In the genomic region with DNA sequence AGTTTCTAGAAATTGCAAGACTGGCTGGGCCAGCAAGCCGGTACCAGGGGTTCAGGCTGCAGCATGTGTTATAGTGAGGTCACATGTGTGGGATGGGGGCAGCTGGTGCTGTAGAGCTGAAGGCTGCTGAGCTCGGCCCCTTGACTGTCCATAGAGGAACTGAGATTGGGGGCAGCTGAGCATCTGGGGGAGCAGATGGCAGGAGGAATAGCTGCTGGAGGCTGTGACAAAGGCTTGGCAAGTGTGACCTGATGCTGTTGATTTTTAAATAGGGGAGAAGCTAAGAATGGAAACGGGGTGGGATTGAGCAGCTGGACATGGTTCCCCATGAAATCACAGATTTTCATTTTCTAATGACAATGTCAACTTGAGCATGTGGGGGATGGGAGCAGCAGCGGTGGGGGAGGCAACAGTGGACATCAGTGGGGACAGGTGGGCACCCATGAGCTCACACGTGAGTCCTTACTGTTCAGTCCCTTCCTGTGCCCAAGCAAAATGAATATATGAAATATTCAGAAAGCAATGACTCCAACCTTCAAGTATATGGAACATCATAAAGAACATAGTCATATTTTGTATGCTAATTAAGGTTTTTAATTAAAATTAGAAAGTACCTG, we compare ENCODE assay signal across 11 mouse cellular contexts.
A peak's percentile ranks its signal among the peaks of the same experiment; 100 is the strongest.
DNase-seq lines count a peak whose midpoint lies in the region; ATAC-seq lines count a peak whose summit lies in the region.
"Had no signal": no experiment of that assay in that cellular context is flagged by ENCODE, and none has a peak within 500 bp of the region (broad histone marks: within the 10 kb centered on the region; RNA-seq: fewer than 3 reads in every experiment).

No protein-coding gene starts in this region.

- no peak for DNase-seq in forebrain, embryonic 10.5 days (ENCODE audit: extremely low spot score, low spot score)
- DNase-seq in brain, adult 2 months (ENCODE audit: low read depth, low spot score), result peak; percentile 78
- peak; percentile 59 for DNase-seq in hindbrain, embryonic 11.5 days (ENCODE audit: low spot score)
- DNase-seq in urinary bladder, postnatal 10 days (ENCODE audit: low spot score), result no peak
- DNase-seq in MN1 (ENCODE audit: low spot score), result no peak
- DNase-seq: gastrocnemius, postnatal 36 days; heart, postnatal 14 days had no signal

- H3K27ac ChIP-seq in forebrain, embryonic 12.5 days, result 0 out of 2 replicates have a peak overlapping the region, but pooled peaks have one; percentile 38
- no peak overlapping the region for H3K27ac ChIP-seq in forebrain, embryonic 10.5 days
- peak overlapping the region; percentile 51; the same call in 1 of the 2 replicates for H3K27ac ChIP-seq in hindbrain, embryonic 11.5 days (ENCODE audit: low read depth, low read length)
- no peak overlapping the region for H3K27ac ChIP-seq in limb, embryonic 12.5 days

- H3K9me3 ChIP-seq in forebrain, embryonic 12.5 days, result no peaks in the 10 kb centered on the region
- 0 out of 2 replicates have a peak, but pooled peaks cover 4% of the 10 kb centered on the region for H3K9me3 ChIP-seq in forebrain, embryonic 10.5 days
- H3K9me3 ChIP-seq in hindbrain, embryonic 11.5 days (ENCODE audit: control insufficient read depth, low read length), result no peaks in the 10 kb centered on the region
- no peaks in the 10 kb centered on the region for H3K9me3 ChIP-seq in limb, embryonic 12.5 days

- H3K4me1 ChIP-seq in forebrain, embryonic 12.5 days, result peaks cover 10% of the 10 kb centered on the region; the same call in 1 of the 2 replicates
- no peaks in the 10 kb centered on the region for H3K4me1 ChIP-seq in forebrain, embryonic 10.5 days
- H3K4me1 ChIP-seq in hindbrain, embryonic 11.5 days (replicated peaks; ENCODE audit: control insufficient read depth, insufficient read depth, low read length), result no peaks in the 10 kb centered on the region
- no peaks in the 10 kb centered on the region for H3K4me1 ChIP-seq in limb, embryonic 12.5 days (replicated peaks)

- H3K9ac ChIP-seq in forebrain, embryonic 12.5 days, result no peak overlapping the region
- no peak overlapping the region for H3K9ac ChIP-seq in hindbrain, embryonic 11.5 days (ENCODE audit: low read depth, low read length)
- 0 out of 2 replicates have a peak overlapping the region, but pooled peaks have one; percentile 12 for H3K9ac ChIP-seq in limb, embryonic 12.5 days (replicated peaks)

- H3K4me2 ChIP-seq in forebrain, embryonic 12.5 days, result no peak overlapping the region
- no peak overlapping the region for H3K4me2 ChIP-seq in hindbrain, embryonic 11.5 days (replicated peaks; ENCODE audit: low read depth, low read length)
- H3K4me2 ChIP-seq in limb, embryonic 12.5 days, result no peak overlapping the region
- H3K4me2 ChIP-seq: liver, embryonic 11.5 days had no signal

- no peak overlapping the region for H3K4me3 ChIP-seq in forebrain, embryonic 12.5 days (replicated peaks)
- H3K4me3 ChIP-seq in forebrain, embryonic 10.5 days, result no peak overlapping the region
- H3K4me3 ChIP-seq in hindbrain, embryonic 11.5 days (ENCODE audit: low read depth, low read length), result no peak overlapping the region
- H3K4me3 ChIP-seq in limb, embryonic 12.5 days (replicated peaks), result no peak overlapping the region

- no peaks in the 10 kb centered on the region for H3K36me3 ChIP-seq in forebrain, embryonic 12.5 days (replicated peaks)
- H3K36me3 ChIP-seq in forebrain, embryonic 10.5 days (replicated peaks), result no peaks in the 10 kb centered on the region
- no peaks in the 10 kb centered on the region for H3K36me3 ChIP-seq in hindbrain, embryonic 11.5 days (ENCODE audit: control insufficient read depth, insufficient read depth, low read length)
- H3K36me3 ChIP-seq in limb, embryonic 12.5 days, result no peaks in the 10 kb centered on the region

- peak; percentile 36; the same call in 1 of the 2 replicates for ATAC-seq in forebrain, embryonic 12.5 days (ENCODE audit: low FRiP score)
- peak; percentile 77 for ATAC-seq in hindbrain, embryonic 11.5 days (ENCODE audit: low FRiP score)
- ATAC-seq in limb, embryonic 12.5 days (ENCODE audit: insufficient number of reproducible peaks, insufficient read depth, low FRiP score, low TSS enrichment, low read depth), result no peak
- ATAC-seq in megakaryocyte, adult 5-6 weeks (ENCODE audit: poor library complexity, severe bottlenecking), result no peak

- no peaks in the 10 kb centered on the region for H3K27me3 ChIP-seq in forebrain, embryonic 12.5 days
- H3K27me3 ChIP-seq in forebrain, embryonic 10.5 days (ENCODE audit: poor library complexity, severe bottlenecking), result no peaks in the 10 kb centered on the region
- H3K27me3 ChIP-seq in hindbrain, embryonic 11.5 days (ENCODE audit: control insufficient read depth, insufficient read depth, low read length), result no peaks in the 10 kb centered on the region
- no peaks in the 10 kb centered on the region for H3K27me3 ChIP-seq in limb, embryonic 12.5 days

- WGBS in forebrain, embryonic 12.5 days, result 63% methylated on average over 5 of the region's 5 CpGs
- 86% methylated on average over 5 of the region's 5 CpGs for WGBS in forebrain, embryonic 10.5 days
- 46% methylated on average over 5 of the region's 5 CpGs for WGBS in hindbrain, embryonic 11.5 days
- WGBS in limb, embryonic 12.5 days, result 74% methylated on average over 5 of the region's 5 CpGs

Comparison
In these comparisons a context has a peak if more than half of its experiments do, and no peak if none do; other contexts are left out.
1. H3K27ac ChIP-seq: peak in forebrain, embryonic 12.5 days (single experiment) and hindbrain, embryonic 11.5 days (single experiment); none in forebrain, embryonic 10.5 days (single experiment) and limb, embryonic 12.5 days (single experiment).
2. ATAC-seq: peak in forebrain, embryonic 12.5 days (single experiment) and hindbrain, embryonic 11.5 days (single experiment); none in limb, embryonic 12.5 days (single experiment) and megakaryocyte, adult 5-6 weeks (single experiment).
3. DNase-seq: peak in brain, adult 2 months (single experiment) and hindbrain, embryonic 11.5 days (single experiment); none in forebrain, embryonic 10.5 days (single experiment), urinary bladder, postnatal 10 days (single experiment) and MN1 (single experiment).